Mouse (Mus musculus) kidney, postnatal 0 days (tissue): ENCODE results near the gene Znrd1as. TPM values are rescaled to one million over a fixed set of nuclear protein-coding genes. Genes with fewer than 3 reads are reported as not detected.

Experiments
- ATAC-seq: fragments of 200-750 bp; cut with Nextera tagmentation; replicated peaks from 2 replicates; pipeline ENCODE4 v1.8.0; 2017; ENCODE audit warnings: low read depth, moderate number of reproducible peaks, moderate TSS enrichment, moderate library complexity; ENCODE audit not compliant: low FRiP score
- DNase-seq: peaks from one replicate; pipeline ENCODE4 v3.0.0-alpha.2; 2016; ENCODE audit warnings: low spot score
- H3K27ac ChIP-seq: fragments of 300-500 bp; sonication (generic); 2 replicates; pipeline ENCODE4 v1.5.1; 2014; ENCODE audit warnings: mild to moderate bottlenecking
- H3K27me3 ChIP-seq: fragments of 300-500 bp; sonication (generic); 2 replicates; pipeline ENCODE4 v1.6.1; 2014; ENCODE audit warnings: low read length, mixed read lengths; ENCODE audit not compliant: insufficient read depth
- H3K36me3 ChIP-seq: fragments of 300-500 bp; sonication (generic); 2 replicates; pipeline ENCODE4 v1.6.1; 2014; ENCODE audit warnings: low read length, mixed read lengths; ENCODE audit not compliant: insufficient read depth
- H3K4me1 ChIP-seq: fragments of 300-500 bp; sonication (generic); replicated peaks from 2 replicates; pipeline ENCODE4 v1.6.1; 2014; ENCODE audit warnings: antibody characterized with exemption, low read length, mixed read lengths; ENCODE audit not compliant: insufficient read depth
- H3K4me2 ChIP-seq: fragments of 300-500 bp; sonication (generic); 2 replicates; pipeline ENCODE4 v1.6.1; 2014; ENCODE audit warnings: mild to moderate bottlenecking, low read length, moderate library complexity, mixed read lengths
- H3K4me3 ChIP-seq: fragments of 300-500 bp; sonication (generic); replicated peaks from 2 replicates; pipeline ENCODE4 v1.5.1; 2014; ENCODE audit warnings: low read depth, low read length
- H3K9ac ChIP-seq: fragments of 300-500 bp; sonication (generic); 2 replicates; pipeline ENCODE4 v1.6.1; 2014; ENCODE audit warnings: low read depth, low read length
- H3K9me3 ChIP-seq: fragments of 300-500 bp; sonication (generic); replicated peaks from 2 replicates; pipeline ENCODE4 v1.6.1; 2016; ENCODE audit warnings: low read length, inconsistent platforms, mixed read lengths
- CTCF ChIP-seq: IDR thresholded peaks from 2 replicates; pipeline ENCODE4 v1.5.1; 2016; ENCODE audit warnings: antibody characterized with exemption, low read depth, mild to moderate bottlenecking, moderate library complexity
- WGBS: fragments of 180-500 bp; shearing (Covaris S2); extraction: QIAGEN DNeasy Blood & Tissue Kit; methylation state at CpG from one replicate; pipeline ENCODE4 v1.1.7; 2014; 5-methylcytosine and 5-hydroxymethylcytosine counted together
- polyA plus RNA-seq: library from polyadenylated mRNA; unstranded; fragments of >200 nt; fragmentation: Nextera tagmentation; extraction: Ambion mirVana; gene quantifications from 2 replicates; pipeline ENCODE4 v1.2.1, GENCODE M21; 2015

The Znrd1as gene
- polyA plus RNA-seq, 1 experiment from 2014 or later = 7.2 TPM

DNA sequence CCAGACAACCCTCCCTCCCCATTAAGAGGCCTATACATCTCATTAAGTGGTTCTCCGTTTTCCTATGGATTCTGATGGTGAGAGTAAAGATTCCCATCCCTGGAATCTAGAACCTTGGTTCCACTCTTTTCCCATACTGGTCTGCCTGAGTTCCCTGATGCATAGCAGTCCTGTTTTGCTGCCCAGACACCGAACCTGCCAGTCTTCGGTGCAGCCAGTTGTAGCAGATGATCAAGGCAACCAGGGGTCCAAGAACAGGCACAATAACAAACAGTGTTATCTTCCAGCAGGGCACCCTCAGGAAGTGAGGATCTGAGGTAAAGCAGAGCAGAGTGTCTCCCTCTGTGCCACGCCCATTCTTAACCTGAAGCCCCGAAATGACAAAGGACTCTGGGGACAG lies 53.7 kb downstream of the Znrd1as start:
- H3K4me3 ChIP-seq = no peak overlapping the region
- peaks cover 7% of the 10 kb centered on the region; the same call in 1 of the 2 replicates for H3K36me3 ChIP-seq
- ATAC-seq (no peak), DNase-seq (no peak)
- no peaks in the 10 kb centered on the region for H3K9me3 ChIP-seq
- TF ChIP-seq CTCF = no peak
- WGBS = 65% methylated on average over 5 of the region's 5 CpGs
- no peak overlapping the region for H3K4me2 ChIP-seq
- H3K27me3 ChIP-seq = no peaks in the 10 kb centered on the region
- H3K4me1 ChIP-seq = no peaks in the 10 kb centered on the region
- no peak overlapping the region for H3K9ac ChIP-seq
- H3K27ac ChIP-seq = no peak overlapping the region

Other genes starting within 250 kb of the Znrd1as start
- not detected in 2 replicates for gene H2-M10.5, start 185.7 kb upstream of the Znrd1as start, polyA plus RNA-seq
- gene H2-M10.6, start 146.4 kb upstream of the Znrd1as start, polyA plus RNA-seq = not detected in 2 replicates
- gene Trim26, start 121.5 kb upstream of the Znrd1as start, polyA plus RNA-seq = 33.2 and 33.6 TPM in 2 replicates
- gene Trim15, start 91.4 kb upstream of the Znrd1as start, polyA plus RNA-seq = 0.08 TPM in 1 of 2 replicates, not detected in the other
- gene Trim10, start 89.0 kb upstream of the Znrd1as start, polyA plus RNA-seq = 0.34 and 0.43 TPM in 2 replicates
- not detected in 2 replicates for gene Trim40, start 68.5 kb upstream of the Znrd1as start, polyA plus RNA-seq
- gene Trim31, start 60.5 kb upstream of the Znrd1as start, polyA plus RNA-seq = not detected in 2 replicates
- 0.34 and 0.46 TPM in 2 replicates for gene Rnf39, start 15.7 kb upstream of the Znrd1as start, polyA plus RNA-seq
- gene Ppp1r11, start 6.9 kb upstream of the Znrd1as start, polyA plus RNA-seq = 105 and 110 TPM in 2 replicates
- gene Znrd1, start within 50 bp of the Znrd1as start, polyA plus RNA-seq = 83.6 and 87.6 TPM in 2 replicates
- not detected in 2 replicates for gene 2410137M14Rik, start 22.6 kb downstream of the Znrd1as start, polyA plus RNA-seq
- 0.05 and 0.08 TPM in 2 replicates for gene H2-M5, start 30.9 kb downstream of the Znrd1as start, polyA plus RNA-seq
- gene Zfp57, start 42.6 kb downstream of the Znrd1as start, polyA plus RNA-seq = 28.2 and 32.6 TPM in 2 replicates
- not detected in 2 replicates for gene Mog, start 64.8 kb downstream of the Znrd1as start, polyA plus RNA-seq
- 5.2 and 6.1 TPM in 2 replicates for gene Gabbr1, start 87.4 kb downstream of the Znrd1as start, polyA plus RNA-seq
- gene Olfr90, start 129.9 kb downstream of the Znrd1as start, polyA plus RNA-seq = not detected in 2 replicates
- not detected in 2 replicates for gene Olfr91, start 139.7 kb downstream of the Znrd1as start, polyA plus RNA-seq
- not detected in 2 replicates for gene Olfr92, start 161.5 kb downstream of the Znrd1as start, polyA plus RNA-seq
- gene Olfr93, start 202.9 kb downstream of the Znrd1as start, polyA plus RNA-seq = not detected in 2 replicates
- gene Ubd, start 235.3 kb downstream of the Znrd1as start, polyA plus RNA-seq = not detected in 2 replicates
- gene Olfr94, start 242.4 kb downstream of the Znrd1as start, polyA plus RNA-seq = not detected in 2 replicates